Mouse (Mus musculus): Measurements from ENCODE around the gene Cacna1g. TPM values are rescaled to one million over a fixed set of nuclear protein-coding genes. Genes with fewer than 3 reads are reported as not detected.
"Not testable (repeated sequence)": the region's sequence is repeated elsewhere in the genome, so short reads cannot be mapped to it uniquely, and the experiment has no call there.

The Cacna1g gene
- polyA plus RNA-seq, 1 experiment from 2014 or later: 8.1 TPM

- H3K4me1 ChIP-seq: peaks cover 62% of the 10 kb centered on the region
- H3K9me3 ChIP-seq (replicated peaks): no peaks in the 10 kb centered on the region
- H3K27ac ChIP-seq (replicated peaks): peak overlapping the region; percentile 79
- peak; percentile 45 for DNase-seq (ENCODE audit: low spot score)
- 50% methylated on average over 11 of the region's 11 CpGs for WGBS
- peaks cover 38% of the 10 kb centered on the region for H3K36me3 ChIP-seq
- no peak overlapping the region for H3K4me3 ChIP-seq
- H3K27me3 ChIP-seq (ENCODE audit: low read depth, poor library complexity, severe bottlenecking): peaks cover 31% of the 10 kb centered on the region; the same call in 1 of the 2 replicates
These were observed 66.1 kb downstream of the Cacna1g start for GRCm38 (mm10) chr11:94407803-94408321.

- no peak for DNase-seq (ENCODE audit: low spot score)
- no peaks in the 10 kb centered on the region for H3K9me3 ChIP-seq (replicated peaks)
- no peak overlapping the region for H3K4me3 ChIP-seq
- H3K27ac ChIP-seq (replicated peaks): no peak overlapping the region
- peaks cover 54% of the 10 kb centered on the region for H3K4me1 ChIP-seq
- 61% methylated on average over 6 of the region's 6 CpGs for WGBS
- H3K36me3 ChIP-seq: peaks cover 17% of the 10 kb centered on the region
- H3K27me3 ChIP-seq (ENCODE audit: low read depth, poor library complexity, severe bottlenecking): peaks cover 21% of the 10 kb centered on the region; the same call in 1 of the 2 replicates
These were observed 68.7 kb downstream of the Cacna1g start for GRCm38 (mm10) chr11:94405348-94405747.

- H3K27me3 ChIP-seq (ENCODE audit: low read depth, poor library complexity, severe bottlenecking): peaks cover 15% of the 10 kb centered on the region; the same call in 1 of the 2 replicates
- 25% methylated on average over 11 of the region's 11 CpGs for WGBS
- H3K36me3 ChIP-seq: peaks cover 11% of the 10 kb centered on the region
- DNase-seq (ENCODE audit: low spot score): peak; percentile 75
- no peak overlapping the region for H3K4me3 ChIP-seq
- H3K27ac ChIP-seq (replicated peaks): 0 out of 2 replicates have a peak overlapping the region, but pooled peaks have one; percentile 29
- H3K9me3 ChIP-seq (replicated peaks): no peaks in the 10 kb centered on the region
- peaks cover 52% of the 10 kb centered on the region for H3K4me1 ChIP-seq
These were observed 69.2 kb downstream of the Cacna1g start for GRCm38 (mm10) chr11:94404641-94405260.

GRCm38 (mm10) chr11:94404178-94404577 is 69.8 kb downstream of the Cacna1g start:
- WGBS: 70% methylated on average over 5 of the region's 5 CpGs
- peaks cover 5% of the 10 kb centered on the region for H3K36me3 ChIP-seq
- H3K27ac ChIP-seq (replicated peaks): 0 out of 2 replicates have a peak overlapping the region, but pooled peaks have one; percentile 29
- no peak overlapping the region for H3K4me3 ChIP-seq
- H3K27me3 ChIP-seq (ENCODE audit: low read depth, poor library complexity, severe bottlenecking): peaks cover 12% of the 10 kb centered on the region; the same call in 1 of the 2 replicates
- H3K4me1 ChIP-seq: peaks cover 46% of the 10 kb centered on the region
- no peaks in the 10 kb centered on the region for H3K9me3 ChIP-seq (replicated peaks)
- no peak for DNase-seq (ENCODE audit: low spot score)

- peaks cover under 1% of the 10 kb centered on the region; the same call in 1 of the 2 replicates for H3K36me3 ChIP-seq
- H3K27me3 ChIP-seq (ENCODE audit: low read depth, poor library complexity, severe bottlenecking): peaks cover 12% of the 10 kb centered on the region; the same call in 1 of the 2 replicates
- 83% methylated on average over 10 of the region's 10 CpGs for WGBS
- H3K4me3 ChIP-seq: no peak overlapping the region
- peaks cover 42% of the 10 kb centered on the region for H3K4me1 ChIP-seq
- no peak for DNase-seq (ENCODE audit: low spot score)
- H3K27ac ChIP-seq (replicated peaks): peak overlapping the region; percentile 29; the same call in 1 of the 2 replicates
- H3K9me3 ChIP-seq (replicated peaks): no peaks in the 10 kb centered on the region
These were observed 70.2 kb downstream of the Cacna1g start for GRCm38 (mm10) chr11:94403757-94404156.

GRCm38 (mm10) chr11:94402731-94403130 is 71.3 kb downstream of the Cacna1g start:
- DNase-seq (ENCODE audit: low spot score): no peak
- Histone ChIP-seq H3K9me3 (replicated peaks) (no peaks in the 10 kb centered on the region), H3K4me1 (peaks cover 36% of the 10 kb centered on the region), H3K27ac (replicated peaks) (no peak overlapping the region), H3K36me3 (no peaks in the 10 kb centered on the region), H3K27me3 (ENCODE audit: low read depth, poor library complexity, severe bottlenecking) (peaks cover 12% of the 10 kb centered on the region; the same call in 1 of the 2 replicates), H3K4me3 (no peak overlapping the region)
- 87% methylated on average over 5 of the region's 5 CpGs for WGBS

- Histone ChIP-seq H3K4me1 (peaks cover 29% of the 10 kb centered on the region), H3K27me3 (ENCODE audit: low read depth, poor library complexity, severe bottlenecking) (peaks cover 12% of the 10 kb centered on the region; the same call in 1 of the 2 replicates)
- H3K9me3 ChIP-seq (replicated peaks); H3K4me3 ChIP-seq; H3K36me3 ChIP-seq; DNase-seq (ENCODE audit: low spot score); H3K27ac ChIP-seq (replicated peaks): not testable (repeated sequence)
- 92% methylated on average over 4 of the region's 4 CpGs for whole genome bisulfite sequencing
These were observed 72.0 kb downstream of the Cacna1g start for GRCm38 (mm10) chr11:94402029-94402428.

DNA sequence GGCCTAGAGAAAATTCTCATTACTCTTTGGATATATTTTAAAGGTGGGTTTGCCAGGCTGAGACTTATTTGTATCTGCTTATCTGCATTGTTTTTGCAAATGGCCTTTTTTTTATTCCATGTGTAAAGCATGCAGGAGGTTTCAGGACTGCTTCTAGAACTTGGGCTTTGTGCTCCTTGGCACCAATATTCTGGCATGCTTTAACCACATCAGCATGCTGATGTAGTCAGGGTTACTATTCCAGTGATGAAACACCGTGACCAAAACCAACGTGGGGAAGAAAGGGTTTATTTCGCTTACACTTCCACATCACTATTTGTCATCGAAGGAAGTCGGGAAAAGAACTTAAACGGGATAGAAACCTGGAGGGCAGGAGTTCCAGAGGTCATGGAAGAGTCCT is 73.0 kb downstream of the Cacna1g start:
- Histone ChIP-seq H3K9me3 (replicated peaks) (no peaks in the 10 kb centered on the region), H3K27ac (replicated peaks) (no peak overlapping the region), H3K27me3 (ENCODE audit: low read depth, poor library complexity, severe bottlenecking) (peaks cover 12% of the 10 kb centered on the region; the same call in 1 of the 2 replicates), H3K4me3 (no peak overlapping the region), H3K4me1 (peaks cover 19% of the 10 kb centered on the region), H3K36me3 (no peaks in the 10 kb centered on the region)
- no peak for DNase-seq (ENCODE audit: low spot score)
- 83% methylated on average over 6 of the region's 6 CpGs for whole genome bisulfite sequencing

- Histone ChIP-seq H3K4me1 (peaks cover 9% of the 10 kb centered on the region), H3K9me3 (replicated peaks) (no peaks in the 10 kb centered on the region), H3K36me3 (no peaks in the 10 kb centered on the region), H3K27ac (replicated peaks) (no peak overlapping the region), H3K4me3 (no peak overlapping the region), H3K27me3 (ENCODE audit: low read depth, poor library complexity, severe bottlenecking) (peaks cover 36% of the 10 kb centered on the region)
- no peak for DNase-seq (ENCODE audit: low spot score)
- WGBS: 80% methylated on average over 7 of the region's 7 CpGs
These were observed 79.9 kb downstream of the Cacna1g start for GRCm38 (mm10) chr11:94394107-94394506.

GRCm38 (mm10) chr11:94393490-94393889 is 80.5 kb downstream of the Cacna1g start:
- not testable (repeated sequence) for H3K4me3 ChIP-seq; H3K27ac ChIP-seq (replicated peaks); DNase-seq (ENCODE audit: low spot score); H3K9me3 ChIP-seq (replicated peaks); H3K36me3 ChIP-seq; H3K4me1 ChIP-seq
- 89% methylated on average over 4 of the region's 4 CpGs for WGBS
- peaks cover 36% of the 10 kb centered on the region for H3K27me3 ChIP-seq (ENCODE audit: low read depth, poor library complexity, severe bottlenecking)

DNA sequence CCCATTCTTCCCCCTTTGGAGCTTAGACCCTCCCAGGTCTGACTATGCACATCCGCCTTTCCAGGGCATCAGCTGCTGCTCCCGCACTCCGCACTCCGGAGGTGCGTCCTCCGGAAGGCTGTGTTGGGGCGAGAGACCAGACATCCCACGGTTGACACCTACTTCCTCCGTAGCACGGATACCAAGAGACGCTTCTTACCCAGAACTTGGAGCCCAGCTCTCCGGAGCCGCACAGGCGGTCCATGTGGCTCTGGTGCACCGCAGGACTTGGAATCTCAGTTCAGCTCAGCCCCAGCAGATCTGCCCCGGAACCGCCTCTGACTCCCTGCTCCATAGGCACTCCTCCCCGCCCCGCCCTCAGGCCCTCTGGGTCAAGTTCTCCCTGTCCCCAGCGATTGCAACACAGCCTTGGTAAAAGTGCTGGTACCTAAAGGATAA is 81.3 kb downstream of the Cacna1g start, which contains the start of gene Abcc3:
Gene Abcc3 (minus strand): TSS at position 326 of the 438 bp plus-strand sequence.
- H3K27me3 ChIP-seq (ENCODE audit: low read depth, poor library complexity, severe bottlenecking): peaks cover 36% of the 10 kb centered on the region
- peaks cover 9% of the 10 kb centered on the region for H3K4me1 ChIP-seq
- no peak for DNase-seq (ENCODE audit: low spot score)
- no peaks in the 10 kb centered on the region for H3K9me3 ChIP-seq (replicated peaks)
- WGBS: 12% methylated on average over 20 of the region's 20 CpGs
- H3K4me3 ChIP-seq: peak within 1 kb of the TSS; percentile 41
- 0 out of 2 replicates have a peak within 1 kb of the TSS, but pooled peaks have one; percentile 15 for H3K27ac ChIP-seq (replicated peaks)
- H3K36me3 ChIP-seq: no peaks in the 10 kb centered on the region

DNA sequence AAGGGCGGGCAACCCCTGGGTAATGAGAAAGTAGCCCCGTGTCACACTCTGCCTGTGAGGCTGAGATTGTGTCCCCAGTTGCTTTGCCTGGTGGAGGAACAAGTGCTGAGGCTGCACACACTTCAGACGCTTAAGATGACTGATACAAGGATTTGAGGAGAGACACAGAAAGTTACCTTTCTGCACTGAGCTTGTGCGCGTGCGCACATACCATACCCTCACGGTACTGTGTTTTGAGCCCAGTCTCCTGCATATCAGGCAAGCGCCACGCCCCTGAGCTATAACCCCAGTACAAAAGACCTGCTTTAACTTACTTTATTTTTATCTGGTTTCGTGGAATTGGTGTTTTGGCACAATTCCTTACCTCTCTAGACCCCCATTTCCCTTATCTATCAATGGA is 82.3 kb downstream of the Cacna1g start:
- Histone ChIP-seq H3K4me3 (no peak overlapping the region), H3K36me3 (no peaks in the 10 kb centered on the region), H3K27me3 (ENCODE audit: low read depth, poor library complexity, severe bottlenecking) (peaks cover 36% of the 10 kb centered on the region), H3K27ac (replicated peaks) (no peak overlapping the region), H3K9me3 (replicated peaks) (no peaks in the 10 kb centered on the region), H3K4me1 (peaks cover 10% of the 10 kb centered on the region)
- no peak for DNase-seq (ENCODE audit: low spot score)
- WGBS: 93% methylated on average over 10 of the region's 10 CpGs

GRCm38 (mm10) chr11:94390825-94391224 is 83.2 kb downstream of the Cacna1g start:
- WGBS: 93% methylated on average over 6 of the region's 6 CpGs
- Histone ChIP-seq H3K27me3 (ENCODE audit: low read depth, poor library complexity, severe bottlenecking) (peaks cover 36% of the 10 kb centered on the region), H3K9me3 (replicated peaks) (no peaks in the 10 kb centered on the region), H3K4me3 (no peak overlapping the region), H3K27ac (replicated peaks) (no peak overlapping the region), H3K36me3 (no peaks in the 10 kb centered on the region), H3K4me1 (peaks cover 19% of the 10 kb centered on the region)
- DNase-seq (ENCODE audit: low spot score): no peak

Measured in midbrain, embryonic 10.5 days (tissue).